Mouse (Mus musculus): ENCODE data around the gene 1700025G04Rik.

GRCm38 (mm10) chr1:151955866-151956265 lies 134.1 kb downstream of the 1700025G04Rik start:
- TF ChIP-seq POLR2A (IDR thresholded peaks at IDR 0.05; ENCODE audit: extremely low read depth, insufficient read depth, low read length) (no peak), CTCF (IDR thresholded peaks at IDR 0.05; ENCODE audit: extremely low read depth, insufficient read depth, low read length) (no peak)

Data from cortical plate, adult 2 months (tissue).